Mouse (Mus musculus) CH12.LX (cell line): ENCODE data around the gene Zdhhc3. TPM values are rescaled to one million over a fixed set of nuclear protein-coding genes. Genes with fewer than 3 reads are reported as not detected.

Experiments
- DNase-seq: peaks from one replicate; pipeline ENCODE4 v3.0.0-alpha.2; 2013; ENCODE audit errors: extremely low read depth
- H3K27ac ChIP-seq: 2 replicates; pipeline ENCODE4 v1.5.1; 2012; ENCODE audit warnings: low read depth, mild to moderate bottlenecking, control low read depth, moderate library complexity; ENCODE audit not compliant: insufficient read depth
- H3K27me3 ChIP-seq: replicated peaks from 2 replicates; pipeline ENCODE3; 2012; ENCODE audit warnings: inconsistent platforms
- H3K36me3 ChIP-seq, 2 experiments: replicated peaks in 1 of 2; 2 replicates each; pipeline versions ENCODE3 to v1.6.1; 2012; ENCODE audit warnings: inconsistent platforms in 1 of 2, low read length in 1 of 2, mild to moderate bottlenecking in 1 of 2, mixed read lengths in 1 of 2, moderate library complexity in 1 of 2; ENCODE audit not compliant: control insufficient read depth in 1 of 2, insufficient read depth in 1 of 2
- H3K4me1 ChIP-seq, 2 experiments: 2 replicates each; pipeline ENCODE4 v1.6.1; 2012; ENCODE audit warnings: inconsistent platforms in 1 of 2, moderate library complexity in 1 of 2; ENCODE audit not compliant: insufficient read depth in 2 of 2, control insufficient read depth in 1 of 2
- H3K4me2 ChIP-seq: 2 replicates; pipeline ENCODE4 v1.6.1; 2012; ENCODE audit warnings: low read depth, mild to moderate bottlenecking, control low read depth; ENCODE audit not compliant: poor library complexity, insufficient read depth, severe bottlenecking
- H3K4me3 ChIP-seq, 3 experiments: fragments of 150-350 bp in 1 of 3; sonication (generic) in 1 of 3; replicated peaks in 1 of 3; 2 replicates each; pipeline versions ENCODE3 to v1.5.1; 2011 to 2012; ENCODE audit warnings: low read depth in 2 of 3, low read length in 2 of 3, mild to moderate bottlenecking in 2 of 3, moderate library complexity in 2 of 3, control low read depth in 1 of 3, improper control_type of control experiment in 1 of 3, inconsistent platforms in 1 of 3, mixed read lengths in 1 of 3; ENCODE audit not compliant: poor library complexity in 1 of 3
- H3K79me2 ChIP-seq: replicated peaks from 2 replicates; pipeline ENCODE4 v1.6.1; 2012; ENCODE audit warnings: mild to moderate bottlenecking, moderate library complexity; ENCODE audit not compliant: control insufficient read depth, poor library complexity, insufficient read depth, severe bottlenecking; ENCODE audit errors: extremely low read depth
- H3K9ac ChIP-seq: 2 replicates; pipeline ENCODE4 v1.6.1; 2012; ENCODE audit warnings: low read depth, mild to moderate bottlenecking, control low read depth, moderate library complexity; ENCODE audit not compliant: insufficient read depth
- H3K9me3 ChIP-seq: replicated peaks from 2 replicates; pipeline ENCODE3; 2012; ENCODE audit warnings: low read length, inconsistent platforms, mixed read lengths
- CHD1 ChIP-seq: IDR thresholded peaks from 2 replicates; pipeline ENCODE4 v1.6.1; 2012; ENCODE audit warnings: low read depth, low read length, improper control_type of control experiment, inconsistent platforms
- CHD2 ChIP-seq: IDR thresholded peaks from 2 replicates; pipeline ENCODE4 v1.6.1; 2011; ENCODE audit warnings: low read length, improper control_type of control experiment
- E2F4 ChIP-seq: IDR thresholded peaks from 2 replicates; pipeline ENCODE4 v1.6.1; 2011; ENCODE audit warnings: low read depth, low read length, improper control_type of control experiment; ENCODE audit not compliant: insufficient replicate concordance
- EP300 ChIP-seq: IDR thresholded peaks from 2 replicates; pipeline ENCODE4 v1.6.1; 2011; ENCODE audit warnings: low read length, improper control_type of control experiment
- HCFC1 ChIP-seq: IDR thresholded peaks from 2 replicates; pipeline ENCODE4 v1.6.1; 2012; ENCODE audit warnings: low read depth, mild to moderate bottlenecking, inconsistent platforms, low read length, improper control_type of control experiment
- IRF4 ChIP-seq: IDR thresholded peaks from 2 replicates; pipeline ENCODE4 v1.6.1; 2014; ENCODE audit warnings: low read depth, mild to moderate bottlenecking, inconsistent platforms, low read length, improper control_type of control experiment
- JUN ChIP-seq: IDR thresholded peaks from 2 replicates; pipeline ENCODE4 v1.6.1; 2011; ENCODE audit warnings: low read depth, mild to moderate bottlenecking, low read length, improper control_type of control experiment, moderate library complexity; ENCODE audit not compliant: insufficient read depth
- MAX ChIP-seq: IDR thresholded peaks from 2 replicates; pipeline ENCODE4 v1.6.1; 2011; ENCODE audit warnings: low read length, improper control_type of control experiment
- NELFE ChIP-seq: IDR thresholded peaks from 2 replicates; pipeline ENCODE4 v1.6.1; 2011; ENCODE audit warnings: low read depth, low read length, improper control_type of control experiment
- NRF1 ChIP-seq: IDR thresholded peaks from 2 replicates; pipeline ENCODE4 v1.6.1; 2014; ENCODE audit warnings: low read depth, mild to moderate bottlenecking, inconsistent platforms, low read length, improper control_type of control experiment, moderate library complexity
- POLR2A ChIP-seq: IDR thresholded peaks from 2 replicates; pipeline ENCODE4 v1.6.1; 2011; ENCODE audit warnings: low read depth, mild to moderate bottlenecking, improper control_type of control experiment, low read length
- POLR2AphosphoS2 ChIP-seq: IDR thresholded peaks from 2 replicates; pipeline ENCODE4 v1.6.1; 2011; ENCODE audit warnings: low read depth, low read length, improper control_type of control experiment
- RCOR1 ChIP-seq: conservative IDR thresholded peaks from 2 replicates; pipeline ENCODE4 v1.6.1; 2012; ENCODE audit warnings: low read depth, mild to moderate bottlenecking, inconsistent platforms, low read length, improper control_type of control experiment
- SIN3A ChIP-seq: IDR thresholded peaks from 2 replicates; pipeline ENCODE4 v1.6.1; 2012; ENCODE audit warnings: low read length, improper control_type of control experiment, inconsistent platforms
- TCF12 ChIP-seq: IDR thresholded peaks from 2 replicates; pipeline ENCODE4 v1.6.1; 2014; ENCODE audit warnings: low read depth, mild to moderate bottlenecking, inconsistent platforms, low read length, improper control_type of control experiment
- UBTF ChIP-seq: IDR thresholded peaks from 2 replicates; pipeline ENCODE4 v1.6.1; 2012; ENCODE audit warnings: low read depth, mild to moderate bottlenecking, inconsistent platforms, low read length, improper control_type of control experiment, moderate library complexity
- USF1 ChIP-seq: IDR thresholded peaks from 2 replicates; pipeline ENCODE4 v1.6.1; 2014; ENCODE audit warnings: low read depth, mild to moderate bottlenecking, inconsistent platforms, low read length, improper control_type of control experiment
- ZMIZ1 ChIP-seq: IDR thresholded peaks from 2 replicates; pipeline ENCODE4 v1.6.1; 2012; ENCODE audit warnings: low read depth, mild to moderate bottlenecking, inconsistent platforms, low read length, improper control_type of control experiment
- dilution Hi-C: fragments of 300-500 bp; cut with MboI; formaldehyde crosslinking; loops from 2 replicates; pipeline ENCODE4 v1.14.3; 2020; ENCODE audit warnings: low sequenced_read_pairs; ENCODE audit not compliant: extremely low pct_unique_long_range_greater_than_20kb, extremely low pct_ligation_motif_present
- in situ Hi-C: fragments of 300-500 bp; cut with MboI; formaldehyde crosslinking; loops from 3 replicates; pipeline ENCODE4 v1.14.3; 2019; ENCODE audit warnings: low sequenced_read_pairs, low pct_ligation_motif_present, low pct_unique_long_range_greater_than_20kb, mixed read lengths
- polyA plus RNA-seq: library from polyadenylated mRNA; unstranded; fragments of >175 nt; gene quantifications from 2 replicates; pipeline ENCODE4 v1.2.1, GENCODE M21; 2012; ENCODE audit warnings: low read depth; ENCODE audit not compliant: insufficient read length
- total RNA-seq, 2 experiments: library from RNA; depleted of rRNA; stranded (reverse); fragments of 300-350 nt in 1 of 2; fragments of >200 nt in 1 of 2; gene quantifications; 2 replicates each; pipeline ENCODE4 v1.2.3; 2012 to 2014

Gene Zdhhc3
- total and polyA plus RNA-seq, 3 experiments: 37.2 to 74.4 (median 62.6) TPM

DNA sequence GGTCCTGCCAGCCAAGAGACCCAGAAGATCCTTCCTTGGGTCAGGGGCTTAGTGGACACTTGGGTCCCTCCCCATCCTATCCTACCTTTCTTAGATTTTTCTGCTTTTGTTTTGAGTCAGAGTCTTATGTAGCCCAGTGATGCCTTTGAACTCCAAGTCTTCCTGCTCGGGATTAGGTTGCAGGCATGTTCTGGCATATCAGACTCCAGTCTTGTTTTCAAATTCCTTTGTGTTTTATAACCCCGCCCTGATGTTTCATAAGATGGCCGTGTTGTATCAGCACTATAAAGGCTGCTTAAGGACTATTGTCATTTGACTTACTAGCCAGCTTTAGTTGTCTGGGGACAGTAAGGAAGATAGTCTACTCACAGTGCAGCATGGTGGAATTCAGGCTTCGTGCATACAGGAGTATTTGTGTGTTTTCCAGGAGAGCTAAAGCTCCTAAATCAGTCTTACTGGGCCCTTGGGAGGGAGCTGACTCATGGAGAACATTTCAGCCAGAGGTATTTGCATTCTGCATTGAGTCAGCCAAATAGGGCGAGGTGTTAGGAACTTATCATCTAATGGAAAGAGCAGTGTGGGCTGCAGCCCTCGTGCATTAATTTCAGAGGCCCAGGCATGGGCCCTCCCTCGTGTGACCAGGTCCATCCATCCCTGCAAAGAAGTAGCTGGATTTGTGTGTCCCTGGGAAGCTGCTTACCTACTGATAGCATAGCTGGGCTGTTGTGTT, 24.1 kb upstream of the Zdhhc3 start:
- no peak for DNase-seq
- no peaks in the 10 kb centered on the region for H3K79me2 ChIP-seq
- H3K4me3 ChIP-seq: no peak overlapping the region
- peaks cover 69 to 97% of the 10 kb centered on the region in 2 experiments for H3K36me3 ChIP-seq
- in situ Hi-C loops: no loop called here
- H3K9ac ChIP-seq: no peak overlapping the region
- H3K27me3 ChIP-seq: no peaks in the 10 kb centered on the region
- dilution Hi-C loops: no loop called here
- peaks cover 0 to 5% of the 10 kb centered on the region in 2 experiments; a peak in 1 of 4 replicates for H3K4me1 ChIP-seq
- no peaks in the 10 kb centered on the region for H3K9me3 ChIP-seq
- H3K4me2 ChIP-seq: no peak overlapping the region
- TF ChIP-seq TCF12 (no peak), IRF4 (no peak), POLR2AphosphoS2 (no peak), MAX (no peak), UBTF (no peak), ZMIZ1 (no peak), POLR2A (no peak), NRF1 (no peak), EP300 (no peak), HCFC1 (no peak), CHD2 (no peak)
- H3K27ac ChIP-seq: no peak overlapping the region

- TF ChIP-seq USF1 (no peak), RCOR1 (no peak)
- no peaks in the 10 kb centered on the region for H3K9me3 ChIP-seq
- no peaks in the 10 kb centered on the region for H3K27me3 ChIP-seq
- H3K79me2 ChIP-seq: no peaks in the 10 kb centered on the region; the same call in 1 of the 2 replicates
- H3K9ac ChIP-seq: no peak overlapping the region
- no peak overlapping the region for H3K27ac ChIP-seq
- dilution Hi-C loops (no loop called here), in situ Hi-C loops (no loop called here)
- no peak overlapping the region for H3K4me2 ChIP-seq
- no peak for DNase-seq
- peaks cover 87 to 98% of the 10 kb centered on the region in 2 experiments for H3K36me3 ChIP-seq
- no peaks in the 10 kb centered on the region for H3K4me1 ChIP-seq
- H3K4me3 ChIP-seq: no peak overlapping the region
These were observed 20.0 kb upstream of the Zdhhc3 start for GRCm38 (mm10) chr9:123132994-123133393.

DNA sequence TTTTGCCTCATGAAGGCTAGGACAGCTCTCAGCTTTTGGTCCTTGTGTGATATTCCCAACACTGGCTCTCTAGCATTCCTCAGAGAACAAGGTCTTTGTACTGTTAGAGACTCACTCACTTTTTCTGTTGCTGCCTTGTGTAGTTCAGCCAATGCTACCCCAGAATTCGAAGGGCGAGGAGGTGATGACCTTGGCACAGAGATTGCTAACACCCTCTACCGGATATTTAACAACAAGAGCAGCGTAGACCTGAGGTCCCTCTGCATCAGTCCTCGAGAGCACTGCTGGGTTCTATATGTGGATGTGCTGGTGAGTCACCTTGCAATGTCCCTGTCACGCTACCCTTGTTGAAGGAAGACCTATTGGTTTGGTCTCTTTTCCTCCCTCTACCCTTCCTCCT, 14.7 kb upstream of the Zdhhc3 start:
- peaks cover 71 to 97% of the 10 kb centered on the region in 2 experiments for H3K36me3 ChIP-seq
- H3K4me1 ChIP-seq: no peaks in the 10 kb centered on the region
- no peak overlapping the region for H3K27ac ChIP-seq
- no peak for TF ChIP-seq NELFE
- TF ChIP-seq EP300: no peak
- TF ChIP-seq CHD1: no peak
- no peak for TF ChIP-seq E2F4
- TF ChIP-seq USF1: no peak
- no peak for TF ChIP-seq SIN3A
- no peak for TF ChIP-seq POLR2AphosphoS2
- no peak for TF ChIP-seq JUN
- dilution Hi-C loops (no loop called here), in situ Hi-C loops (no loop called here)
- no peaks in the 10 kb centered on the region for H3K27me3 ChIP-seq
- no peak overlapping the region for H3K4me2 ChIP-seq
- no peak overlapping the region for H3K9ac ChIP-seq
- peaks cover 4% of the 10 kb centered on the region; the same call in 1 of the 2 replicates for H3K79me2 ChIP-seq
- no peak for DNase-seq
- H3K9me3 ChIP-seq: no peaks in the 10 kb centered on the region
- H3K4me3 ChIP-seq: no peak overlapping the region
